ENCODE assay signal across 7 mouse cellular contexts in genomic region chr14:121378243-121379115, GRCm38 (mm10). TPM values are rescaled to one million over a fixed set of nuclear protein-coding genes. Genes with fewer than 3 reads are reported as not detected.
DNase-seq lines count a peak whose midpoint lies in the region; ATAC-seq and TF ChIP-seq lines count a peak whose summit lies in the region.

No protein-coding gene starts in this region.

- H3K36me3 ChIP-seq in forebrain, embryonic 10.5 days (replicated peaks), result peaks cover 30% of the 10 kb centered on the region
- peaks cover 3% of the 10 kb centered on the region; the same call in 1 of the 2 replicates for H3K36me3 ChIP-seq in spleen, adult 2 months (ENCODE audit: control insufficient read depth, insufficient read depth, low read length)

- peak; percentile 39 for ATAC-seq in megakaryocyte-erythroid progenitor cell, adult 5-6 weeks (replicated peaks; ENCODE audit: low FRiP score, low TSS enrichment, poor library complexity, severe bottlenecking)

- TF ChIP-seq CTCF in bone marrow macrophage, adult 2 months (IDR thresholded peaks at IDR 0.05; ENCODE audit: low read depth, low read length), result no peak
- TF ChIP-seq CTCF in spleen, adult 2 months (IDR thresholded peaks at IDR 0.05; ENCODE audit: extremely low read depth, insufficient read depth, insufficient read length, insufficient replicate concordance), result no peak

- no peaks in the 10 kb centered on the region for H3K9me3 ChIP-seq in forebrain, embryonic 10.5 days

- intact Hi-C loops in heart, postnatal 36 days (cut with DNase I), result loop anchor here (2.0 to 5.0 kb wide), 4 partner anchors 30 to 96 kb away; no protein-coding TSS in a partner anchor

- under 1% methylated on average over 83 of the region's 83 CpGs for WGBS in forebrain, embryonic 10.5 days
- under 1% methylated on average over 83 of the region's 83 CpGs for WGBS in spleen, adult 2 months

- DNase-seq in Muller cell, postnatal 12 days (ENCODE audit: inconsistent ontology term), result peak; percentile 57
- peak; percentile 65 for DNase-seq in forebrain, embryonic 10.5 days (ENCODE audit: extremely low spot score, low spot score)
- DNase-seq in heart, postnatal 36 days, result peak; percentile 62 to 76
- peak; percentile 14 to 21 for DNase-seq in layer of hippocampus, postnatal 36 days
- DNase-seq in spleen, adult 2 months (ENCODE audit: low read depth in 1 of 2, low spot score in 2 of 2), result peak in 1 of 2 experiments; percentile 76

- TF ChIP-seq POLR2A in bone marrow macrophage, adult 2 months (IDR thresholded peaks at IDR 0.05; ENCODE audit: borderline replicate concordance, low read depth, low read length), result no peak
- peak; percentile 23; the same call in 1 of the 2 replicates for TF ChIP-seq POLR2A in spleen, adult 2 months (IDR thresholded peaks at IDR 0.05; ENCODE audit: low read depth, low read length)

- H3K4me3 ChIP-seq in bone marrow macrophage, adult 2 months (ENCODE audit: insufficient read depth, low read length), result peak overlapping the region; percentile 93
- peak overlapping the region; percentile 98 for H3K4me3 ChIP-seq in forebrain, embryonic 10.5 days
- H3K4me3 ChIP-seq in spleen, adult 2 months (ENCODE audit: extremely low read depth, insufficient read depth, insufficient read length), result peak overlapping the region; percentile 92

- H3K27me3 ChIP-seq in forebrain, embryonic 10.5 days (ENCODE audit: poor library complexity, severe bottlenecking), result peaks cover 11% of the 10 kb centered on the region
- no peaks in the 10 kb centered on the region for H3K27me3 ChIP-seq in spleen, adult 2 months (ENCODE audit: control insufficient read depth, insufficient read depth, low read length)

- peak overlapping the region; percentile 55 for H3K27ac ChIP-seq in bone marrow macrophage, adult 2 months (ENCODE audit: insufficient read depth, low read depth, low read length)
- peak overlapping the region; percentile 97 for H3K27ac ChIP-seq in forebrain, embryonic 10.5 days
- H3K27ac ChIP-seq in spleen, adult 2 months (ENCODE audit: insufficient read depth, low read length), result peak overlapping the region; percentile 93

- H3K4me1 ChIP-seq in bone marrow macrophage, adult 2 months (ENCODE audit: control insufficient read depth, insufficient read depth, low read length), result peaks cover 46% of the 10 kb centered on the region
- H3K4me1 ChIP-seq in forebrain, embryonic 10.5 days, result peaks cover 42% of the 10 kb centered on the region
- peaks cover 20% of the 10 kb centered on the region for H3K4me1 ChIP-seq in spleen, adult 2 months (ENCODE audit: control insufficient read depth, insufficient read depth, insufficient read length)

RNA-seq across cellular contexts. Expression of gene Stk24, which starts 1.3 kb away (rescaled TPM):
- polyA plus RNA-seq in bone marrow macrophage, adult 2 months (2012; ENCODE audit: insufficient read depth, insufficient read length, missing spikeins), result 97.7 and 101 TPM in 2 replicates
- polyA plus RNA-seq in forebrain, embryonic 10.5 days (2016; fragmentation: Nextera tagmentation; extraction: Ambion mirVana), result 38.4 and 43.4 TPM in 2 replicates
- total RNA-seq in heart, postnatal 36 days (2021), result 10 to 100 TPM; 61.8 to 69.5 TPM
- 10 to 100 TPM; 57.3 to 62.1 TPM for total RNA-seq in layer of hippocampus, postnatal 36 days (2021)
- 117 and 138 TPM in 2 replicates for total RNA-seq in megakaryocyte-erythroid progenitor cell, adult 5-6 weeks (2014; fragmentation: Nextera tagmentation)
- total RNA-seq in megakaryocyte-erythroid progenitor cell, adult 5-6 weeks (2017), result 81.3 and 102 TPM in 2 replicates
- 32.6 and 37.8 TPM in 2 replicates for polyA plus RNA-seq in spleen, adult 2 months (2012; rRNA removed)
